Mouse (Mus musculus) layer of hippocampus, adult 8-10 months (tissue): ENCODE data around the gene Mtmr10. TPM values are rescaled to one million over a fixed set of nuclear protein-coding genes. Genes with fewer than 3 reads are reported as not detected.
A peak's percentile ranks its signal among the peaks of the same experiment; 100 is the strongest.

Experiments
- DNase-seq, 2 experiments: peaks; one replicate each; pipeline ENCODE4 v3.0.0; 2022; ENCODE audit warnings: low spot score in 2 of 2
- microRNA-seq, 2 experiments: library from miRNA; unstranded; fragments of <30 nt; microRNA quantifications; one replicate each; pipeline ENCODE4 v1.2.0; 2022
- total RNA-seq, 4 experiments: library from RNA; stranded (reverse); gene quantifications; 2 replicates each; pipeline ENCODE4 v1.2.4; 2022

The Mtmr10 gene
- total RNA-seq, 4 experiments from 2014 or later = 19.2 to 24.9 (median 21.6) TPM

DNA sequence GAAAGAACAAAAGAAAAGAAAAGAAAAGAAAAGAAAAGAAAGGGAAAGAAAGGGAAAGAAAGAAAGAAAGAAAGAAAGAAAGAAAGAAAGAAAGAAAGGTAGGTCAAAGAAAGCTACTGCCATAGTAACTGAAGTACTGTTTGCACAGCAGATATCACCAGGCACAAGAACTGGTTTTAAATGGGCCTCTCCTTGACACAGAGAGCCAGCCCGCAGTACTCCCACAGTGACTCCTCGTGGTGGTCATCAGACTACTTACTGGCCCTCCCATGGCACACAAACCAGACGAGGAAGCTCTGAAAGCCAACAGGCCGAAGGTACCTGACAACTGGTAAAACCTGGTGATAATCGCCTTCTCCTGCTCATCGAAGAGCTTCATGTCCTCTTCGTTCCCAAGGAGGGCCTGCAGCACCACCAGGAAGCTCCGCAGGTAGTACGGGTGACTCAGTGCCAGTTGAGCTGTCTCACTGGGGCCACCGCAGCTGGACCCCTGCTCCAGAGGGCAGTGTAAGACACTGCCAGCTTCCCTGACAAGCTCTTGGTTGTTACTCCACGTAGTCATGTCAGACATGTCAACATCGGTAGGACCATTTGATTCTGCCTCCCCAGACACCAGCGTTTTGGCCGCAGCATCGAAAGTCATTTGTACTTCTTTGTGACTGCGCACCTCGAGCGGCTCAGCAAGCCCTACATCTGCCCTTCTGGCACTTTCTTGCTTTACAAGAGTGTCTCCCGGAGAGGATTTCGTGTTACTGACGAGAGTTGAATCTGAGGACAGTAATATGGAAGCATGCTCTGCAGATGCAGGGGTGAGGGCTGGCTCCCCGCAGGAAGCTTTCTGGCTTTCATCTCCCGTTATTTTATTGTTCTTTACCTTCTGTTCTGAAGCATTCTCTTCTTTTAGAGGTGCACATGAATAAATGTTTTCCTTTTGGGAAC, 84.8 kb downstream of the Mtmr10 start:
- DNase-seq = no peak

DNA sequence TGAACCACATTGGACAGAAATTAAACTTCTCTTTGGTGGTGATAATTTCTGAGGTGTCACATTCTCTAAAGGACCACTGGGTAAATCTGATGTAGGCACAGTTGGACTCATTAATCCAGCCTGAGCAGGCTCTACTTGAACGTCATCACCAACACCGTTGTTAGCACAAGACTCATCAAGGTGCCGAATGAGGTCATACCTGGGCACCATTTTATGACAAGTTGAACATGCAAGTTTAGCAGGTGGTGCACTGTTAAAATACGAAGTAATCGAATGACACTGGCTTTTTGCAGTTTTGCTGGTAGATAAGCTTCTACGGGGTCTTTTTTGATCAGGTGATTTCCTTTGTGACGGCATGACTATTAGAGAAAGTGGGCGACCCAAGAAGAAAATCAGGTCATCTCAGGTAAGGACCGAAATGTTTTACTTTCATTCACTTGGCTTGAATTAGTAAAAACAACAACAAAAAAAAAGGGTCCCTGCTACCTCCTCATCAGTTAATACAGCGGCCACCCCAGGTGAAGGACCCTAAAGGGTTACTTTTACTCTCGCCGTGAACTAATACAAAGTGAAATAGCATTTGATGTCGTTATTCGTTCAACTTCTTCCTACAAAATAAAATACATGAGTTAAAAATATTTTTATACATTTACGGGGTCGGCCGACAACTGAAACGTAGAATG, 85.8 kb downstream of the Mtmr10 start:
- DNase-seq = no peak

DNA sequence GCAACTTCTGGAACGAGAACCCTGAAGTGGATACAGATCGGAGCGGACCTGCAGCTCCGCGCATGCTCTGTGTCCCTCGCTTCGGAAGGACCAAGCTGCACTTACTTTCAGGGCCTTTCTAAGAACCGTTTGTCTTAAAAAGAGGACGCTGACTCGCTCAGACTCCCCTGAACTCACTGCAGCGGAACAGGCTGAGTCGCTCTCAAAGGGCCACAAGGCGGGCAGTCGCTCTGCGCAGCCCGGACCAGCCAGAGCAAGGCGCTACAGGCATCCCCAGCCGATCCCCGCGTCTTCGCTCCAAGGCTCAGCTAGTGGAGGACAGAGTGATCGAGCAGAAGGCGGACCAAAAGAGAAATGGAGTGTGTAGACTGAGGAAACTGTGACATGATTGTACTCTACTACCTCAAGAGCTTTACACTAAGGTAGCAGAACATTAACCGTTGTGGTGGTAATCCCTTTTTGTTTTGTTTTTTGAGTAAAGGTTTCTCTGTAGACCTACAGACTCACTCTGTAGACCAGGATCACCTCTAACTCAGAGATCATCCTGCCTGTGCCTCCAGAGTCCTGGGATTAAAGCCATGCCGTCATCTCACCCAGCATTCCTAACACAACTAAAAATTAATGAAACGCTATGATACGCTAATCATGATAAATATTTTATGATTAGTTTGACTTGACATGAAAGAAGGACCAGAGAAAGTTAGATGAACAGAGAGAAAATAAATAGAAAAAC, 86.5 kb downstream of the Mtmr10 start, which contains the start of gene Fan1:
Fan1 (minus strand) TSS at position 266 of the 733 bp plus-strand sequence.
- peak; percentile 83 to 89 for DNase-seq

Small RNA genes lying within 50 kb of the gene (microRNA-seq; reads per million reads assigned to microRNA genes)
- gene Mir6416 = 0 reads per million in 2 experiments

Other genes with a start within 250 kb of the Mtmr10 start
- 1 to 10 TPM in 2 of 4 experiments, not detected in 2; 2.8 to 3.2 TPM for gene Trpm1, start 133.8 kb upstream of the Mtmr10 start, total RNA-seq
- gene Fan1, start 86.4 kb downstream of the Mtmr10 start, total RNA-seq = 10 to 100 TPM; 12.8 to 16.6 (median 14.0) TPM
- gene Mphosph10, start 104.6 kb downstream of the Mtmr10 start, total RNA-seq = 10 to 100 TPM; 19.9 to 25.9 (median 22.9) TPM
- gene Mcee, start 105.0 kb downstream of the Mtmr10 start, total RNA-seq = 10 to 100 TPM; 42.3 to 49.6 (median 44.7) TPM
- gene Apba2, start 214.1 kb downstream of the Mtmr10 start, total RNA-seq = 100 to 1,000 TPM; 231 to 246 (median 238) TPM